Mouse (Mus musculus): ENCODE measurements around the gene Mylip.

The Mylip gene

DNA sequence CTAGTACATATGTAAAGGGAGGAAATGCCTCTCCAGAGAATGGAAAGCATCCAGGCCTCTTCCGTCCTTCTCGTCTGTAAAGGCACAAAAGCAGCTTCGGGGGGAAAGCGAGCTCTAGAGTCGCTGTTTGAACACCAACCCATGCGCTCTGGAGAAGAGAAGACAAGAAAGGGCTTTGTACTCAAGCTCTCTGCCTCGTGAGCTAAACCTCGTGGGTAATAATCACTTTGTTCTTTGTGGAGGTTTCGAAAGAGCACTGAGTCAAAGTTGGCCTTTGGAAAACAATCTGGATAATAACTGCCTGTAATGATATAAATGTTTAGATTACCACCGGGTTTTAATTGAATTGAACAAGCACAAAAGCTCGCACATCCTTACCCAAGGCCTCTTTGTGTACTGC, 39.7 kb downstream of the Mylip start:
- no peak for DNase-seq (ENCODE audit: low spot score in 2 of 2)

DNA sequence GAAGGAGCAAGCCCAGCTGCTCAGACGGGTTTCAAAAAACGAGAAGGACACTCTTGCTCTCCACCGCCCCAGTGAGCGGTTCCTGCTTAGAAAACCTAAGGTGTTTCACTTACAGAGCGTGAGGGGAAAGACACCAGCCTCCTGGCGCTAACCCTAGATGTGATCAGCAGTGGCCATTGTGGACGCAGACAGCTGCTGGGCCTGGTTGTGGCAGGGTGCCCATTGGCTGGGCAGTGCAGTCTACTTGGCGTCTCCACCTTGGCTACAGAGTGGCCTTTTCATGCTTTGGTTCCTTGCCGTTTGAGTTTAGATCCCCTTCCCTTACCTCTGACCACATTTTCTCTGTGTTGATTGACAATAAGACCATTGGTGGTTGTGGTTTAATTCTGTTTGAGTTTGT, 47.6 kb downstream of the Mylip start:
- DNase-seq (ENCODE audit: low spot score in 2 of 2), result no peak

DNA sequence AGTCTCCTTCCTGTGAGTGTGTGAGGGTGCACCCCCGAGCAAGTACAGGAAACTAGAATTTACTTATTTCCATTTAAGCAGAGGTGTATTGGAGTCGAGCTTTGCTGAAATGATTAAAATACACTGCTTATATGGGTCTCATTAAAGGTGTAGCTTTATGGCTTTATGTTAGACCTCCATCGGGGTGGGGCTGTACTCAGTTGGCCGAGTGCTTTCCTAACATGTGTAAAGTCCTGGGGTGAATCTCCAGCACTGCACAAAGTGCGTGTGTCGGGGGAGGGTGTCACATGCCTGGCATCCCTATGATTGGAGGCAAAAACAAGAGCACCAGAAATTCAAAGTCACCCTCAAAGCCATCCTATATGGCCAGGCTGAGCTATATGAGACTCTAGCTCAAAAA, 49.3 kb downstream of the Mylip start:
- no peak for DNase-seq (ENCODE audit: low spot score in 2 of 2)

DNA sequence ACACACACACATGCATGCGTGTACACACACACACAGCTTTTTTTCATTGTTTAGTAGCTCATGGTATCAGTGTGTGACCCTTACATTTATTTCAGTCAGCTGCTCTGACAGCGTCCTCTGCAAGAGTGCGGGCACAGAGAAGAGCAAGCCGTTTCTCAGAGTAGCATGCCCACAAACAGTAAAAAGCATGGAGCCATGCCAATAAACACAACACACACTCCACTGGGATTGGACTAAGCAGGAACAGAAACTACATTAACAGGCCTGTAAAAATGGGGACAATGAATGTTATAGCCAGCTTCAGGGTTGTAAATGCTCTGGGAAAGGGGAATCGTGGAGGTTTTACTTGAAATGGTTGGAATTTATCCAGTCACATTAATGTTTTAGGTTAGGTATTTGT, 50.7 kb downstream of the Mylip start:
- no peak for DNase-seq (ENCODE audit: low spot score in 2 of 2)

DNA sequence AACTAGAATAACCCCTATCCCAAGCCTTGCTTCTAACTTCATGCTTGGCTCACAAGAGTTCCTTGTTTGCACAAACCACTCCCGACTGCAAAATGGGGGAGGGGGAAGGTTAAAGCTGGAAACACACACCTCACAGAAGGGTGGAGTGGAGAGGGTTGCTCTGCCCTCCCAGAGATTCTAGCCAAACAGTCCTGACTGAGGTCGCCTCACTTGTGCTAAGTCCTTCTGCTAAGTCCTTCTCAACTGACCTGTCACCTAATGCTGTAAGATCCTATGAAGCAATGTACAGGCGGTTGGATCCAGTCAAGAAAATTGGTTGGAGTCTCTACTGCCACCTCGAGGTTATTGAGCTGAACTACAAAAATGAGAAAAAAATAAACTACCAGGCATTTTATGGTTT, 52.9 kb downstream of the Mylip start:
- peak; percentile 24 to 29 for DNase-seq (ENCODE audit: low spot score in 2 of 2)

DNA sequence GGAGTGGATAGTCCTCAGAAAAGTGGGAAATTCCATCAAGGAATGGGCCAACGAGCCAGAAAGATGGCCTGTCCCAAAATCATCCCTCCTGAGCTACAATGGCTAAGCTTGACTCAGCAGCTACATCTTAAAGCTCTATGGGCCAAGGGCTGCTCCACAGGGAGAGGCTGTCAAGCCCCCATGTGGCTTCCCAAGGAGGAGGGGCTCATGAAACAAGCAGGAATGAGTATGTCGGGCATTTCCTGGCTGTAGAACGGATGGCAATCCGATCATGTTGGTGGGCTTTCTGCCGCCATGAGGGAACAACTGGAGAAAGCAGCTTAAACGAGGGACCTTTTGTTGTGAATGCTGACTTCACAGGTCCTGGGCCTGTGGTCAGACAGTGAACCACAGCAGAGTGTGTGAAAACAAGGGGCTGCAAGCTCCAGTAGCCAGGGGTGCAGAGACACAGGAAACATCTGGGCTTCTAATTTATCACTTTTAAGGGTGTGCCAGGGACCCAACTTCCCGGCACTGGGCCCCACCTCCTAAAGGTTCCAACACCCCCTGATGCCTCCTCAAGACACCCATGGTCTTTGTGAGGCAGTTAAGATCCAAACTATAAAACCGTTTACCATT, 53.5 kb downstream of the Mylip start:
- DNase-seq (ENCODE audit: low spot score in 2 of 2), result no peak

DNA sequence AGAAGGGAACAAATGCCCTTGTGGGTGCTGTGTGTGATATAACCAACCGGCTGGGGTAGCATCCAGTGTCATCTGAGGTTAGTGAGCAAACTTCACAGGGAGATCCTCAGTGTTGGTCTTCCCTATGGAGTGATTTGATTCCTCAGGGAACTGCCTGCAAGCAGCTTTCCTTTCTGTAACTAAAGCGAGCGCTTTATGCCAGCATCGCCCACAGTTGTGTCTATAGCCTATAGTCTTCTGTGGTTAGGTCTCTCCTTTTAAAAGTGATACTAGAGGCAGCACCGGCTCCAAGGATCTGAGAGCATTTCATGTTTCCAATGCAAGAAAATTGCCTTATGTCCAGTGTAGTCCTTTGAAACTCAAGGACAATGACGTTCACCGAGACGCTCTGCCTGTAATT, 54.7 kb downstream of the Mylip start:
- no peak for DNase-seq (ENCODE audit: low spot score in 2 of 2)

DNA sequence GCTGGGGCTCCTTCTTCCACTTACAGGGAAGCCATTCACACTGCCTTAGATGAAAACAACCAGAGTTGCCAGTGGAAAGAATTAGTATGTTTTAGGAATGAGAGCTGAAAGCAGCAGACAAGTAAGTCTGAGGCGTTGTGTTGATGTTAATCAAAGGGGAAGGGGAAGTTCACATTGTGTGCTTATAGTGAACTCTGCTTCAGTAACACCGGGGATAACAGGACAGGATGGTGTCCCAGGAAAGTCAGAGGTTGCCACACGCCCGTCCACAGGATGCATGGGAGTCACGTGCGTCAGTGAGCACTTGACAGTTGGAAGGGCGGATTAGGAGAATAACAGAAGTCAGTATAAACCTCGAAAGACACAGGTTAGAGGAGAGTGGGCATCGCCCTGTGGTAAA, 55.1 kb downstream of the Mylip start:
- DNase-seq (ENCODE audit: low spot score in 2 of 2), result no peak

DNA sequence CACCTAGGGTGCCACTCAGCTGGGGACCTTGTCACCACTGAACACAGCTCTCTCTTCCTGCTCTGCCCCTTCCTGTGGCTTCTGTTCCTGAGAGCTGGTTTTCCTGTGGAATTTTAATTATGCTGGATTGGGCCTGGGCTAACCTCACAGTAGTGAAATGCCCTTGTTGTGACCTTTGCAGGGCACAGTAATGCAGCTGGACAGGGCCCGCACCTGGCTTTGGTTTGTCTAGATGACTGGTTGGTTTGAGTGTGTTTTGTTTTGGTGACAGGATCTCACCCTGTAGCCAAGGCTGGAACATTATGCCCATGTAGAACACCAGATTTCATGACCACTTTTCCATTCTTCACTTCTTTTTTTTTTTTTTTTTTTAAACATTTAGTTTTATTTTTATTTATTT, 57.1 kb downstream of the Mylip start:
- DNase-seq (ENCODE audit: low spot score in 2 of 2), result no peak

DNA sequence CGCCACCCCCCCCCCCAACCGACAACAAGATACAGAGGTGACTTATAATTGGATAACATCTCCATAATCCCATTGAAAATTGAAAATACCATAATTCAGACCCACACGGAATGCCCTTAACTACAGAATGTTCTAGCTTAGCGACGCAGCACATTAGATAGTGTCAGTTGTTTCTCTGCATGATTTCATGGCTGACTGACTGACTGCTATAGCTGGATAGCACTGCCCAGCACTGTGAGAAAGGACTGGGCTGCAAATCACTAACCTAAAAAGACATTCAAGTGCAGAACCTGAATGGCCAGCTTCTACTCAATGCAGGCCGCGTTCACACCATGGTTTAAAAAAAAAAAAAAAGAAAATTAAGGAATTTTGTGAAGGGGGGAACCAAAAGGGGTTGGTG, 62.9 kb downstream of the Mylip start:
- no peak for DNase-seq (ENCODE audit: low spot score in 2 of 2)

DNA sequence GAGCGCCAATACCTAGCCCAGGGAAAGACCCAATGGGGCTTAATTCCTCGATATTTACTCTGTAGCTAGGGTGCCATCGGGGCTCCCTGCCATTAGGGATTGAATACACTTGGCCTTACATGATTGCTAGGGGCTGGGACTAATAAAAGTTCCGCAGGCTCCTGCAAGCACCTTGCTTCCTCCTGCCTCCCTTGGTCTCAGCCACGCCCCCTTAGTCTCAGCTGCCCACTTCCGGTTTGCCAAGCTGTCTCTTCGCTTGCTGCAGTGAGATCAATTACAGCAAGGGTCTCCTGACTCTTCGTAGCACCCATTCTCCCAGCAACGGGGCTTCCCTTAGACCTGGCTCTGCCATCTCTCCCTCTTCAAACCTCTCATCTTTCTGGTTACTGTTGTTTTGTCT, 63.5 kb downstream of the Mylip start:
- no peak for DNase-seq (ENCODE audit: low spot score in 2 of 2)

DNA sequence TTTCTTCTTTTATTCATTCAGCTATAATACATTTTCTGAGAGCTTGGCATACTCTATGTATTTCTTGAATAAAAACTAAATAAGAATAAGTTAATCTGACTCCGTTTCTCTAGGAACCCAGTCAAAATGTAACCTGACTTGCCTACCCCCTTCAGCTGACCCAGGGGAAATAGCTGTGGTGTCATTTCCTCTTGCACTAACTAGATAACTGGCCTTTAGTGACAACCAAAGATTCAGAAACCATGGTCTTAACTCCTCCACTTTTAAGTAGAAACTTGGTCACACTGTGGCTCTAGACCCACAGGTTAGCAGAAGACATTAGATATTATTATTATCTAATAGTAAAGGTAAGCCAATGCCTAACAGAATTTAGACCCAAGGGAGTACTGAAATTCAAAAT, 64.5 kb downstream of the Mylip start:
- DNase-seq (ENCODE audit: low spot score in 2 of 2), result no peak

DNA sequence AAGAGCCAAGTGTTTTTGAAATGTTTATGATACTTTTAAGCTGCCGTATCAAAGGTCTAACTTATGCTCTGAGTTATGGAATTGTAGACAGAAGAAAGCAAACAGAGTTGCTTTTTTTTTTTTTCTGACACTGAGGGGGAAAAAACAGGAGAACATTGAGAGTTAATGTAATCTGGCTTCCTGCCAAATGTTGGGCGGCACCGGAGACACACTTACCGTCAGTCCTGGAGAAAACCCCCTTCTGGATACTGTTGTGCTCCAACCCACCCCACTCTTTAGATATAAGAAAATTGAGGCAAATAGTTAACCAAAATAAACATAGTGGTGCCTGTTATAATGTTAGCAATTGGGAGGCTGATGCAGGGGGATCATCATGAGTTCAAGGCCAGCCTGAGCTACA, 65.1 kb downstream of the Mylip start:
- no peak for DNase-seq (ENCODE audit: low spot score in 2 of 2)

DNA sequence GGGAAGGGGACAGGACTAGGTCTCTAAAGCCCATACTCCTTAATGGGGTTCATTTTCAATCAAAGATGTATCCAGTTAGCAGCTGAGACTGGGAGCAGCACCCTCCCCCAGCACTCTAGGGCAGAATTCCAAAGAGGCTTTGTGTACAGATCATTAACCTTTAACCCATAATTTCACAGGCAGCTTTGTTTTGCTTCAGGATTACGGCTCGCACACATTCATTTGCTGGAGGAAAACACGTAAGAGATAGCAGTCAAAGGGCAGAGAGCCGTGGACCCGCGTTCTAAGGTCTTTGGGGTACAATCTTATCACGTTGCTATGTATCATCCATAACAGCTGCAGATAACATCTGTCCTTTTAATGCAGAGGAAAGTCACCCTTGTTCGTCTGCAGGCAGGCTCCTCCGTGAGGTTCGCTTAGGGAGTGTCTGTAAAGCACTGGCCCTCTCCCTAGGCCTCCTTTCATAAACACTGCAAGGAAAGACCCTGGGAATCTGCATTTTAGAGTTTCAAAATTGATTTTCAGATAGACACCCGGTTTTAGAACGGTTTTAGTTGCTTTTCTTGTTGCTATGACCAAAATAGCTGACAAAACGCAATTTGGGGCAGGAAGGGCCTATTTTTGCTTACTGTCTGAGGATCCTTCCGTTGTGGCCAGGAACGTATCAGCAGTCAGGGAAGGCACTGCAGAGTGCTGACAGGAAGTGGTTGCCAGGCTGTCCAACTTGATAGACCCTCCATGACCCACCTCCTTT, 65.7 kb downstream of the Mylip start:
- DNase-seq (ENCODE audit: low spot score in 2 of 2), result peak; percentile 12 to 43

DNA sequence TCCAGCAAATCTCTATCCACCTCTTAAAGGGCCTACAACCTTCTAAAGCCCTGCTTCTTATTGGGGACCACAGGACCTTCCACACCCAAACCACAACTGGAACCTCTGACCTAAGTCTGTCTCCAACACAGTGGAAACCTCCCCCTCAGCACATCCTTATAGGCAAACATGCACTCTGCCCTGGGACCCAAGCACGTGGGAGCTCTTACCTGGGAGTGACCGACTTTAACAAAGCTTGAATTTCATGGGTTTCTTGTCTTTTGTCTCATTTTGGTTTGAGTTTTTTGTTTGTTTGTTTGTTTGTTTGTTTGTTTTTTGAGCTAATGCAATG, 66.3 kb downstream of the Mylip start:
- DNase-seq (ENCODE audit: low spot score in 2 of 2), result no peak

DNA sequence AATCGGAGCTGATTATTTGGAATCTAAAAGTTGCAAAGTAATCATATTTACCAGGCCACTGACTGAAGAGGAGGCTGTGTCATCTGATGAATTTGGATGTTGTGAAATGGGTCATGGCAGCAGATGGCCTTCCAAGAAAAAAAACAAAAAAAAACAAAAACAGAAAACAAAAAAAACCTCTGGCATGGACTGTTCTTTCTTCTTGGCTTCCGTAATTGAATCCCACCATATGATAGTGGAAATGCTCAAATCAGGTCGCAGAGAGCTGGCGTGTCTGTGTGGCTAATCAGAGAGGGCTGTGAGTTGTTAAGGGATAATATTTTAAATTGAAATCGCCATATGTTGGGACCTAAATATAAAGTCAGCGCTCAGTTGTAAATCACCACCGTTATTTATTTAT, 67.9 kb downstream of the Mylip start:
- no peak for DNase-seq (ENCODE audit: low spot score in 2 of 2)

DNA sequence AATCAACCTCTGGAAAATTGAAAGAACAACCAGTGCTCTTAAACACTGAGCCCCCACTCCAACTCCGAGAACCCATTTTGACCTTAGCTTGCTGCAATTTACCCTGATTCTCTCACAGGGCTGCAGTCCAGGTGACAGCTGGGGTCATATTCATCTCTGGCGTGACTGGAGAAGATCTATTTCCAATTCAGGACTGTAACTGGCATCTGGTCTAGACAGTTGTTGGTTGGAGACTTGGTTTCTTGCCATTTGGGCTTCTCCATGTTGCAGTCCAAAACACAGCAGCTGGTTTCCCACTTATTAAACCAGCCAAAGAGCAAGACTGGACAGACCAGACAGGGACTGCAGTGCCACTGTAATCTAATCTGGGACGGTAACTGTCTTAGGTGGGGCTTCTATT, 70.6 kb downstream of the Mylip start:
- DNase-seq (ENCODE audit: low spot score in 2 of 2), result no peak

DNA sequence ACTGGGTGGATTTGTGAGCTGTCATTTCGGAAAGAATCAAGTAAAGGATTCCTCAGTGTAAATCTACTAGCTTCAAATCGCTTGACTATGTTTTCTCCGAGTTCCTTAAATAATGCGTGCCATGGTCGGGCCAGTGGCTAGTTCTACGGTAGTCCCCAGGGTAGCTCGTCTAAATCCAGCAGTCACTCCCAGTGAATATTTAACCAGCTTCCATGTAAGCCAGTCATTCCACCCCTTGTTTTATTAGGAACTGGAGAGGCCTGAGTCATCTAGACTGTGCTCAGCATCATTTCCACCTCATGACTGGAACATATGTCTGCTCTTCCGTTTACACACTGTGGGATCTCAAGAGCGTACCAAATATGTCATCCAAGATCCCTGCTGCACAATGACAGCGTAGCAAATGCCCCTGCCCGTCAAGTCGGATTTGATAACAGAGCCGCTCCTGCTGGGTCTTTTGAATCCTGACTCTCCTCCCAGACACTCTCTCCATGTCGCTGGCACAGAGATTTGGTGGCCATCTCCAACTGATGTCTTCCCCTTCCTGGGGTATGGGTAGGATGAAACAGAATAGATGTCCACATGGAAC, 71.9 kb downstream of the Mylip start:
- no peak for DNase-seq (ENCODE audit: low spot score in 2 of 2)
